Mouse (Mus musculus) granulocyte monocyte progenitor cell, adult 5-6 weeks (primary cell): Measurements from ENCODE around the gene Sirt5. TPM values are rescaled to one million over a fixed set of nuclear protein-coding genes. Genes with fewer than 3 reads are reported as not detected.

Experiments
- ATAC-seq: replicated peaks from 2 replicates; pipeline ENCODE4 v1.8.0; 2016; ENCODE audit warnings: mild to moderate bottlenecking, moderate TSS enrichment, inconsistent platforms; ENCODE audit not compliant: poor library complexity, severe bottlenecking
- total RNA-seq, 2 experiments: library from RNA; stranded (forward) in 1 of 2; stranded (reverse) in 1 of 2; fragments of 200-712, 200-1000 nt in 1 of 2; fragments of >200 nt in 1 of 2; fragmentation: Nextera tagmentation in 1 of 2; gene quantifications; 2 replicates each; pipeline ENCODE4 v1.2.3; 2014 to 2017

The Sirt5 gene
- total RNA-seq, 2 experiments from 2014 or later, result 5.2 TPM

GRCm38 (mm10) chr13:43372892-43373291 is 7.6 kb downstream of the Sirt5 start:
- ATAC-seq, result no peak

GRCm38 (mm10) chr13:43374205-43374604 is 8.9 kb downstream of the Sirt5 start:
- ATAC-seq, result no peak

- ATAC-seq, result no peak
Measured at GRCm38 (mm10) chr13:43374918-43375432, 9.7 kb downstream of the Sirt5 start.

GRCm38 (mm10) chr13:43379989-43380388 is 14.7 kb downstream of the Sirt5 start:
- ATAC-seq, result no peak

- no peak for ATAC-seq
Measured at GRCm38 (mm10) chr13:43385321-43385720, 20.0 kb downstream of the Sirt5 start.

GRCm38 (mm10) chr13:43397700-43398296 is 32.5 kb downstream of the Sirt5 start:
- no peak for ATAC-seq

GRCm38 (mm10) chr13:43398297-43399080 is 33.2 kb downstream of the Sirt5 start, which contains the start of gene Nol7:
Gene Nol7 (plus strand): TSS chr13:43398390.
- peak; percentile 92 for ATAC-seq

GRCm38 (mm10) chr13:43399576-43399975 is 34.3 kb downstream of the Sirt5 start:
- ATAC-seq, result peak; percentile 23; the same call in 1 of the 2 replicates

- no peak for ATAC-seq
Measured at GRCm38 (mm10) chr13:43412311-43412710, 47.0 kb downstream of the Sirt5 start.

GRCm38 (mm10) chr13:43413611-43414010 is 48.3 kb downstream of the Sirt5 start:
- ATAC-seq, result no peak

GRCm38 (mm10) chr13:43415249-43415648 is 50.0 kb downstream of the Sirt5 start:
- ATAC-seq, result no peak

- ATAC-seq, result no peak
Measured at GRCm38 (mm10) chr13:43428436-43428835, 63.1 kb downstream of the Sirt5 start.

GRCm38 (mm10) chr13:43433395-43433794 is 68.1 kb downstream of the Sirt5 start:
- ATAC-seq, result no peak

- no peak; the same call in 1 of the 2 replicates for ATAC-seq
Measured at GRCm38 (mm10) chr13:43440376-43440775, 75.1 kb downstream of the Sirt5 start.

- no peak for ATAC-seq
Measured at GRCm38 (mm10) chr13:43442551-43442950, 77.3 kb downstream of the Sirt5 start.

- ATAC-seq, result no peak
Measured at GRCm38 (mm10) chr13:43443706-43444105, 78.4 kb downstream of the Sirt5 start.

GRCm38 (mm10) chr13:43444717-43445116 is 79.4 kb downstream of the Sirt5 start:
- no peak for ATAC-seq
